Mouse (Mus musculus) neutrophil, adult 59 days (primary cell): ENCODE data around the gene 9030624G23Rik. TPM values are rescaled to one million over a fixed set of nuclear protein-coding genes. Genes with fewer than 3 reads are reported as not detected.

Source experiments
- total RNA-seq, 2 experiments: library from RNA; stranded (reverse); gene quantifications; 1 replicate in 1 of 2; 2 replicates in 1 of 2; pipeline ENCODE4 v1.2.4; 2023

The 9030624G23Rik gene
- total RNA-seq: not detected

DNA sequence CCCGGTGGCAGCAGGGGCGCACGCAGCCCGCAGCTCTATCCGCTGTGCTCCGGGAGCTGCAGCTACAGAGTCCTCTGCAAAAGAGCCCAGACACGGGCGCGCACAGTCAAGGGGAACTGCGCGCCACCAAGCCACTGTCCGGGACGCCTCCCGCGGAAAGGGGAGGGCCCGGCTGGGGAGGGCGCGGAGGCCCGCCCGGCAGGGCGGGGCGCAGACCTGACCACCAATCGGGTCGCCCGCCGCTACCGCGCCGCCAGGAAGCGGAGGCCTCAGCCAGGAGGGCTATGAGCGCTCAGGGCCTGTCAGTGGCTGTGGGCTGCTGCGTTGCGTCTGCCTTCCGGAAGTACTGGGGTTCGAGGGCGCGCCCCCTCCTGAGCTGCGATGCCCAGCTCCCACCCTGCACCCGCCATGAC lies at the start of gene 9030624G23Rik:
Gene 9030624G23Rik, minus strand, starts transcription at position 139 of the 413 bp plus-strand sequence.

